Mouse (Mus musculus) liver, embryonic 14.5 days (tissue): Measurements from ENCODE around the gene Shank2.

Experiments
- CTCF ChIP-seq: IDR thresholded peaks from 2 replicates; pipeline ENCODE4 v1.5.1; 2016; ENCODE audit warnings: antibody characterized with exemption, low read depth, control low read depth
- EP300 ChIP-seq: IDR thresholded peaks from 2 replicates; pipeline ENCODE4 v1.6.1; 2016; ENCODE audit warnings: antibody characterized with exemption, low read depth

GRCm38 (mm10) chr7:144038741-144039140, 37.0 kb downstream of the Shank2 start:
- no peak for TF ChIP-seq CTCF
- no peak for TF ChIP-seq EP300
